Mouse (Mus musculus): ENCODE results near the gene Cacng4. TPM values are rescaled to one million over a fixed set of nuclear protein-coding genes. Genes with fewer than 3 reads are reported as not detected.

Gene Cacng4
- polyA plus RNA-seq (2017; shearing (Covaris generic)): under 1 TPM in 1 of 2 experiments, not detected in 1; 0.16 TPM

DNA sequence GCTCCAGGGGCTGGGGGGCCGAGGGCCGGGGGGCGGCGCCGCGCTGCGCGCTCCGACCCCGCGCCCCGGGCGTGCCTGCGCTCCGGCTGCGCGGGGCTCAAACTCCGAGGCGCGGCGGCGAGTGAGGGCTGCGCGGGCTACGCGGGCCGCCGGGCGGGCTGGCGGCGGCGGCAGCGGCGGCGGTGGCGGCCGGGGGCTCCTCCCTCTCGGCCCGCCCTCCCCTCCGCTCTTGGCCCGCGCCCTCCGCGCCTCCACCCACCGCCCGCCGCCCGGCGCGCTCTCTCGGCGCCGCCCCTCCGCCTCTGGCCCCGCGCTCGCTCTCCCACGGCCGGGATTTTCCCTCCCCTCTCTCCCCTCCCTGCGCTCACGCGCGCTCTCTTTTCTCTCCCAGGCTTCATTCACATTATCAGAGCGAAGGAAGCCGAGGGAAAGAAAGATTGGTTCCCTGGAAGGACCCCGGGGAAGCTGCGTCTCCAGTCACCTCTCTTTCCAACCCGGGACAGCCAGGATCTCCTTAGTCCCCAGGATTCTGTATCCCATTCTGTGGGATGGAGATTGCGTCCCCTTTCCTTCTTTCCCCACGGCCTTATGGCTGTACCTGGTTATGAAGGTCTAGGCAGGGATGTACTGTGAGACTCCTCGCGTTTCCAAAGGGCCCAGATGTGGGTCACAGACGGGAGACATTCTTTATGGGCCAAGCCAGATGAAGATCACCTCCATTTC lies at the start of gene Cacng4:
Cacng4 (minus strand) TSS at position 11 of the 723 bp plus-strand sequence.

DNA sequence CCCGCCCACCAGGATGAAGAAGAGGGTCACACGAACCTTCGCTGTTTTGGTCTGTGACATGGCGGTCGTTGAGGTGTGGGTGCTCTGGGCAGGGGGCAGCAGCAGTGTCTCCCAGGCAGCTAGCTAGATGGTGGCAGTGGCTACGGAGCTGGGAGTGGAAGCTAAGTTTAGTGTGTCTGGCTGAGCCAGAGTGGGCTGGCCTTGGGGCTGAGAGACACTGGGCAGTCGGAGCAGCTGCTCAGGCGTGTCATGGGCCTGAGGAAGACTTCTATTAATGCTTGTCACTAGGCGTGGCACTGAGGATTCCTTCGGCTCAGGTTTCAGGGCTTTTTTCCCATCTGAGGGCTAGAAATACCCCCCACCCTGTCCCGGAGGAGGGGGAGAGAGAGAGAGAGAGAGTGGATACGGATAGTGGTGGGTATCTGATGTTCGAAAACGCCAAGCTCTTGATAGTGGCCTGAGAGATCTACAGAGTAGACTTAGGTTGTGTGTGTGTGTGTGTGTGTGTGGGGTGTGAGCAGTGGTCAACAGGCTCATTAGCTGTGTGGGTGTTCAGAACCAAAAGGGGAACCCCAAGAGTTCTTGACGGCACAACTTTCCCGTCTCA lies 77.9 kb downstream of the Cacng4 start, which contains the start of gene Cacng1:
Cacng1 (minus strand) TSS at position 191 of the 607 bp plus-strand sequence.

Other genes with a start within 250 kb of the Cacng4 start
- 10 to 100 TPM; 23.5 to 47.8 TPM for gene Helz, start 246.6 kb downstream of the Cacng4 start, polyA plus RNA-seq (2017; shearing (Covaris generic))
- gene Cacng1, start 78.0 kb downstream of the Cacng4 start, polyA plus RNA-seq (2017; shearing (Covaris generic)): not detected
- gene Cacng5, start 120.5 kb upstream of the Cacng4 start, polyA plus RNA-seq (2017; shearing (Covaris generic)): not detected

Measured in activated CD4-positive, CD25-positive, alpha-beta regulatory T cell (primary cell).